Mouse (Mus musculus) cerebellum, postnatal 25 days (tissue): ENCODE data around the gene Trak1.

Source experiments
- DNase-seq, 2 experiments: peaks; one replicate each; pipeline ENCODE4 v3.0.0; 2021; ENCODE audit warnings: mixed read lengths in 2 of 2

The Trak1 gene

GRCm38 (mm10) chr9:121295221-121295620 lies 2.1 kb upstream of the Trak1 start:
- no peak for DNase-seq

- DNase-seq: no peak
These were observed 730 bp downstream of the Trak1 start for GRCm38 (mm10) chr9:121298065-121298398.

- DNase-seq: peak; percentile 48 to 55
These were observed 1.2 kb downstream of the Trak1 start for GRCm38 (mm10) chr9:121298411-121299091.

GRCm38 (mm10) chr9:121299223-121299755 lies 2.0 kb downstream of the Trak1 start:
- DNase-seq: peak in 1 of 2 experiments; percentile 26

GRCm38 (mm10) chr9:121299976-121300570 lies 2.8 kb downstream of the Trak1 start:
- DNase-seq: peak; percentile 56 to 68

- peak in 1 of 2 experiments; percentile 18 for DNase-seq
These were observed 4.0 kb downstream of the Trak1 start for GRCm38 (mm10) chr9:121301041-121301920.

GRCm38 (mm10) chr9:121302543-121302942 lies 5.2 kb downstream of the Trak1 start:
- peak in 1 of 2 experiments; percentile 51 for DNase-seq

GRCm38 (mm10) chr9:121303086-121303485 lies 5.8 kb downstream of the Trak1 start:
- peak in 1 of 2 experiments; percentile 18 for DNase-seq

GRCm38 (mm10) chr9:121303748-121304147 lies 6.4 kb downstream of the Trak1 start:
- DNase-seq: peak in 1 of 2 experiments; percentile 20

- peak in 1 of 2 experiments; percentile 26 for DNase-seq
These were observed 7.2 kb downstream of the Trak1 start for GRCm38 (mm10) chr9:121304520-121304919.

GRCm38 (mm10) chr9:121305456-121305855 lies 8.2 kb downstream of the Trak1 start:
- DNase-seq: peak in 1 of 2 experiments; percentile 5

- no peak for DNase-seq
These were observed 12.0 kb downstream of the Trak1 start for GRCm38 (mm10) chr9:121309287-121309686.

GRCm38 (mm10) chr9:121310501-121310900 lies 13.2 kb downstream of the Trak1 start:
- DNase-seq: no peak

- DNase-seq: peak; percentile 48 to 54
These were observed 14.5 kb downstream of the Trak1 start for GRCm38 (mm10) chr9:121311846-121312236.

- DNase-seq: no peak
These were observed 15.1 kb downstream of the Trak1 start for GRCm38 (mm10) chr9:121312237-121312891.

- DNase-seq: no peak
These were observed 16.5 kb downstream of the Trak1 start for GRCm38 (mm10) chr9:121313656-121314374.

- peak in 1 of 2 experiments; percentile 39 for DNase-seq
These were observed 17.3 kb downstream of the Trak1 start for GRCm38 (mm10) chr9:121314541-121315152.

- DNase-seq: peak in 1 of 2 experiments; percentile 38
These were observed 18.7 kb downstream of the Trak1 start for GRCm38 (mm10) chr9:121315901-121316595.

GRCm38 (mm10) chr9:121316621-121317405 lies 19.5 kb downstream of the Trak1 start:
- peak; percentile 60 to 69 for DNase-seq
